Mouse (Mus musculus) embryonic facial prominence, embryonic 15.5 days (tissue): Measurements from ENCODE around the gene Izumo1. TPM values are rescaled to one million over a fixed set of nuclear protein-coding genes. Genes with fewer than 3 reads are reported as not detected.

Experiments
- ATAC-seq: fragments of 200-750 bp; cut with Nextera tagmentation; 2 replicates; pipeline ENCODE4 v1.8.0; 2017; ENCODE audit warnings: low read depth, moderate TSS enrichment; ENCODE audit not compliant: insufficient number of reproducible peaks, low FRiP score, low TSS enrichment
- H3K27ac ChIP-seq: fragments of 300-500 bp; sonication (generic); replicated peaks from 2 replicates; pipeline ENCODE4 v1.5.1; 2015; ENCODE audit warnings: mild to moderate bottlenecking, inconsistent platforms
- H3K27me3 ChIP-seq: fragments of 300-500 bp; sonication (generic); 2 replicates; pipeline ENCODE4 v1.6.1; 2015; ENCODE audit warnings: inconsistent platforms
- H3K36me3 ChIP-seq: fragments of 300-500 bp; sonication (generic); 2 replicates; pipeline ENCODE4 v1.6.1; 2015; ENCODE audit warnings: mild to moderate bottlenecking, inconsistent platforms
- H3K4me1 ChIP-seq: fragments of 300-500 bp; sonication (generic); 2 replicates; pipeline ENCODE4 v1.6.1; 2015; ENCODE audit warnings: inconsistent platforms
- H3K4me2 ChIP-seq: fragments of 300-500 bp; sonication (generic); replicated peaks from 2 replicates; pipeline ENCODE4 v1.6.1; 2015; ENCODE audit warnings: mild to moderate bottlenecking, inconsistent platforms
- H3K4me3 ChIP-seq: fragments of 300-500 bp; sonication (generic); replicated peaks from 2 replicates; pipeline ENCODE4 v1.5.1; 2015; ENCODE audit warnings: mild to moderate bottlenecking, inconsistent platforms
- H3K9ac ChIP-seq: fragments of 300-500 bp; sonication (generic); 2 replicates; pipeline ENCODE4 v1.6.1; 2015; ENCODE audit warnings: inconsistent platforms
- H3K9me3 ChIP-seq: fragments of 300-500 bp; sonication (generic); replicated peaks from 2 replicates; pipeline ENCODE4 v1.6.1; 2016; ENCODE audit warnings: inconsistent platforms
- WGBS: fragments of 180-500 bp; shearing (Covaris S2); methylation state at CpG from one replicate; pipeline ENCODE4 v1.1.7; 2015; 5-methylcytosine and 5-hydroxymethylcytosine counted together
- polyA plus RNA-seq: library from polyadenylated mRNA; unstranded; fragments of >200 nt; fragmentation: Nextera tagmentation; extraction: Ambion mirVana; gene quantifications from 2 replicates; pipeline ENCODE4 v1.2.1, GENCODE M21; 2015

Izumo1 gene
- polyA plus RNA-seq: 0.38 and 0.41 TPM in 2 replicates

DNA sequence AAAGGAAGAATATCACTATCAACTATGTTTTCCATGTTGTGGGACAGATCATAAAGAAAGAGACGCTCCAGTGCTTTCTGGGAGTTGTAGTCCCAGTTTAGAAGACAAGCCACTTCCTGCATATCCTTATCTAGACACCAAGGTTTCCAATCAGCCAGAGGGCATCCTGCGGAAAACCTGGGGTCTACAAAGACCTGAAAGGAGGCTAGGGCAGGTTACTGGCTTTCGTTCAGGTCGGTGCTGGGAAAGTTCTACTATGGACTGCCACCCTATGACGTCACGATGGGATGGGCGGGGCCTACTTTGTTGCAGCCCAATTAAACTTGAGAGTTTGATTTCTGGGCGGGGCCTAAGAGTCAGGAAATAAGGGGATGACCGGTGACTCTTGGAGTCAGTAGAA lies at the start of gene Izumo1:
Gene Izumo1 (plus strand): TSS at position 369 of the 400 bp plus-strand sequence.
- Histone ChIP-seq H3K27me3 (peaks cover 19% of the 10 kb centered on the region), H3K27ac (no peak within 1 kb of the TSS), H3K4me1 (peaks cover 12% of the 10 kb centered on the region), H3K36me3 (no peaks in the 10 kb centered on the region), H3K9ac (no peak within 1 kb of the TSS), H3K4me3 (no peak within 1 kb of the TSS), H3K9me3 (no peaks in the 10 kb centered on the region), H3K4me2 (no peak within 1 kb of the TSS)
- no peak for ATAC-seq
- 27% methylated on average over 9 of the region's 9 CpGs for WGBS

DNA sequence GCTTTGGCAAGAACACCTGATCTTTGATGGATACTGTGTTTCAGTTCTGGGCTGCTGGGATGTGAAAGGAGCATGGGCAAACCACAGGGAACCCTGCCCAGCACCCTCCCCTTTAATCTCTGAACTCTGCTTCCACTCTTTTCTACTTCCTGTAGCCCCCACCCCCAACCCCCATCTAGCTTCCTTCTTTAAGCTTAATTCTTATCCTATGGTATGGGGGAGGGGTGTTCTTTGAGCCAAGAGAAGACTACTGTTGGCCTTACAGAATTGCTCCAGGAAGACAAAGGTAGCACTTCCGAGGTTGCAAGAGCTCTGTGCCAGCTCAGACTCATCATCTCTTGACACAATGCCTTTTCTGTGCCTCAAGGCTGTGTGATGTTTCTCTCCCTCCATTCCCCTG lies 49.6 kb upstream of the Izumo1 start:
- no peak overlapping the region for H3K27ac ChIP-seq
- no peaks in the 10 kb centered on the region for H3K27me3 ChIP-seq
- H3K9ac ChIP-seq: no peak overlapping the region
- H3K4me3 ChIP-seq: no peak overlapping the region
- ATAC-seq: no peak
- H3K36me3 ChIP-seq: peaks cover 15% of the 10 kb centered on the region
- no peaks in the 10 kb centered on the region for H3K9me3 ChIP-seq
- WGBS: 35% methylated on average over 1 of the region's 1 CpGs
- H3K4me1 ChIP-seq: peaks cover 36% of the 10 kb centered on the region
- 0 out of 2 replicates have a peak overlapping the region, but pooled peaks have one; percentile 67 for H3K4me2 ChIP-seq

GRCm38 (mm10) chr7:45573954-45574353 lies 47.7 kb upstream of the Izumo1 start:
- H3K27me3 ChIP-seq: no peaks in the 10 kb centered on the region
- WGBS: 66% methylated on average over 8 of the region's 8 CpGs
- no peaks in the 10 kb centered on the region for H3K9me3 ChIP-seq
- H3K4me2 ChIP-seq: no peak overlapping the region
- ATAC-seq: no peak
- H3K36me3 ChIP-seq: peaks cover 32% of the 10 kb centered on the region
- H3K4me1 ChIP-seq: peaks cover 21% of the 10 kb centered on the region
- no peak overlapping the region for H3K9ac ChIP-seq
- H3K27ac ChIP-seq: no peak overlapping the region
- no peak overlapping the region for H3K4me3 ChIP-seq

- Histone ChIP-seq H3K9me3 (no peaks in the 10 kb centered on the region), H3K9ac (no peak overlapping the region), H3K27ac (no peak overlapping the region), H3K27me3 (no peaks in the 10 kb centered on the region), H3K4me3 (no peak overlapping the region), H3K36me3 (peaks cover 32% of the 10 kb centered on the region), H3K4me1 (peaks cover 20% of the 10 kb centered on the region), H3K4me2 (no peak overlapping the region)
- no peak for ATAC-seq
- 81% methylated on average over 15 of the region's 15 CpGs for WGBS
Observed at GRCm38 (mm10) chr7:45574472-45575379, 46.9 kb upstream of the Izumo1 start.

DNA sequence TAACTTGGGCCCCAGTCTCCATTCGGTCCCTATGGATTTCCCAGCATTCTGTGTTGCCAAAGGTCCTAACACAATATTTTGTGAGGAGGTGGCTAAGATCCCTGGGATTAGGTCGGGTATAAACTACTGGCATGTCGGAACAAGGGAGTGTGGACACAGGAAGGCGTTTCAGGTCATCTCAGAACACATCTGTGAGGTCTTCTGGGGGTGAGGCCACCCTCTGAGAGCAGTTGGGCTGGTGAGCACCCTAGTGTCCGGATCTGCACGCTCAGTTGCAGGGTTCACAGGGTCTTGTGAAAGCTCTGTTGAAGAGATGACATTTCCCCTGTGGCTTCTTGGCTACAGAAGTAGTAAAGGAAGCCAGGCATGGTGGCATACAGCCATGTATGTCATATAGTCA lies 35.7 kb upstream of the Izumo1 start:
- Histone ChIP-seq H3K9me3 (no peaks in the 10 kb centered on the region), H3K4me3 (no peak overlapping the region)

DNA sequence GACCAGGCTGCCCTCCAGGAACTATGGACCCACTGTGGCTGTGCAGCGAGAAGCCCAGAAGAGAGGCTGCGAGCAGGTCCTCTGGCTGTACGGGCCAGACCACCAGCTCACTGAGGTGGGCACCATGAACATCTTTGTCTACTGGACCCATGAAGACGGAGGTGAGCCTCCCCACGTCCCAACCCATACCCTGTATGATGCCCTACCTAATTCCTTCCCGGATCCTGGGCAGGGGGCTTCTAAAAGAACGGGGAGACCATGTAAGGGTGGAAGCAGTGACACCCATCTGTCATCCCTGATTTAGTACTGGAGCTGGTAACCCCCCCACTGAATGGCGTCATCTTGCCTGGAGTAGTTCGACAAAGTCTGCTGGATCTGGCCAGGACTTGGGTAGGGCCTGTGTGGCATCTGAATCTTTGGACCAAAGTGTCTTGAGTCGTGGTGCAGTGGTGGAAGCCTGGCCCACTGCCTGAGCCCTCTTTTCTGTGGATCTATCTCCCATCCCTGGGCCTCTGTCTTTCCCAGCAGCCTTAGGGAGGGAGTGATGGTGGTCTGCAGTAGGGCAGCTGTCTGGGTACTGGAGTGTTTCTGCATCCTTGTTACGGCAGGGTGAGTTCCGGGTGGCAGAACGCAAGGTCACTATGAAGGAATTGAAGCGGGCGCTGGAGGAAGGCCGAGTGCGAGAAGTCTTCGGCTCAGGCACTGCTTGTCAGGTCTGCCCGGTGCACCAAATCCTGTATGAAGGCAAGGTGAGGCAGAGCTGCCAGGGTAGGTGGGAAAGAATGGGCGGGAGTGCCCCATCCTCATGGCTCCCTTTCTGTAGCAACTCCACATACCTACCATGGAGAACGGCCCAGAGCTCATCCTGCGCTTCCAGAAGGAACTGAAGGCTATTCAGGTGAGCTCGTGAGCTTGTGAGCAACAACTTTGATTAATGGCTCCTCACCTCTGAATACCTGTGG lies 33.7 kb upstream of the Izumo1 start:
- Histone ChIP-seq H3K4me2 (no peak overlapping the region), H3K9ac (no peak overlapping the region), H3K27ac (no peak overlapping the region), H3K4me3 (no peak overlapping the region), H3K27me3 (no peaks in the 10 kb centered on the region), H3K9me3 (no peaks in the 10 kb centered on the region), H3K4me1 (peaks cover 11% of the 10 kb centered on the region), H3K36me3 (peaks cover 28% of the 10 kb centered on the region)
- ATAC-seq: no peak
- 90% methylated on average over 23 of the region's 23 CpGs for WGBS

More for the DNA sequence above, 35.7 kb upstream of the Izumo1 start:
- H3K4me1 ChIP-seq: peaks cover 11% of the 10 kb centered on the region
- H3K36me3 ChIP-seq: peaks cover 34% of the 10 kb centered on the region
- WGBS: 91% methylated on average over 6 of the region's 6 CpGs
- ATAC-seq: no peak
- H3K27me3 ChIP-seq: no peaks in the 10 kb centered on the region
- H3K9ac ChIP-seq: no peak overlapping the region
- H3K4me2 ChIP-seq: no peak overlapping the region
- H3K27ac ChIP-seq: no peak overlapping the region

DNA sequence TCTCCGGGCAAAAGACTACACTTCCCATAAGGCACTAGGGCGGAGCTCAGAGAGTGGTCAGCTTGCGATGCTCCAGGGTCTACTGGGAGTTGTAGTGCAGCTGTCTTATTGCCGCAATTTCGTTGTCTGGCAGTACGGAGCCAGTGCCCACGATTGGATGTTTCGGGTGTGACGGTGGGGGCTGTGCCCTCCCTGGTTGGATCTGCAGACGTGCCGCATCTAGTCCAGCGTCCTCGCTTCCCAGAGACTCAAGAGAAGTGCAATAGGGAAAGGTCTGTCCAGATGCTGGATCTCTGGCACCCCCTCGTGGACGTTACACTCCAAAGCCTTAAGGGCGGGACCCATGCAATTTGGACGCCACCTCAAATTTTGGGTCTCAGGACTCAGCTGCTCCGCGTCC lies 32.4 kb upstream of the Izumo1 start:
- Histone ChIP-seq H3K9ac (no peak overlapping the region), H3K4me2 (peak overlapping the region; percentile 46), H3K9me3 (no peaks in the 10 kb centered on the region), H3K4me1 (peaks cover 11% of the 10 kb centered on the region), H3K4me3 (peak overlapping the region; percentile 30), H3K27me3 (no peaks in the 10 kb centered on the region), H3K36me3 (peaks cover 27% of the 10 kb centered on the region), H3K27ac (0 out of 2 replicates have a peak overlapping the region, but pooled peaks have one; percentile 44)
- ATAC-seq: peak; percentile 99
- under 1% methylated on average over 19 of the region's 19 CpGs for WGBS

- Histone ChIP-seq H3K4me2 (no peak overlapping the region), H3K27me3 (no peaks in the 10 kb centered on the region), H3K4me1 (peaks cover 11% of the 10 kb centered on the region), H3K36me3 (peaks cover 22% of the 10 kb centered on the region), H3K9me3 (no peaks in the 10 kb centered on the region), H3K4me3 (no peak overlapping the region), H3K9ac (no peak overlapping the region), H3K27ac (no peak overlapping the region)
- 94% methylated on average over 5 of the region's 5 CpGs for WGBS
- no peak for ATAC-seq
Observed at GRCm38 (mm10) chr7:45589898-45590297, 31.7 kb upstream of the Izumo1 start.

DNA sequence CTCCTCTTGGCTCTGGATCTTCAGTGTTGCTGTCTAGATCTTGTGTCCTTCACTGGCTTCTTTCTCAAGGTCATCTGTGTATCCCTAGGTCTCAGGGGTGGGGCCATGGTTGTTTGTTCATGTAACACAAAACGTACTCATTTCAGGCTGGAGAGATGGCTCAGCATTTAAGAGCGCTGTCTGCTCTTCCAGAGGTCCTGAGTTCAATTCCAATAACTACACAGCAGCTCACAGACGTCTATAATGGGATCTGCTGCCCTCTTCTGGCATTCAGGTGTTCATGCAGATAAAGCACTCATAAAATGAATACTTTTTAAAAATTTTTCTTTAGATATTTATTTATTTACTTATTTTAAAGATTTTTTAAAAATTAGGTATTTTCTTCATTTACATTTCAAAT lies 30.7 kb upstream of the Izumo1 start:
- H3K27me3 ChIP-seq: no peaks in the 10 kb centered on the region
- H3K9ac ChIP-seq: no peak overlapping the region
- H3K4me2 ChIP-seq: no peak overlapping the region
- ATAC-seq: no peak
- H3K36me3 ChIP-seq: peaks cover 13% of the 10 kb centered on the region
- H3K9me3 ChIP-seq: no peaks in the 10 kb centered on the region
- no peak overlapping the region for H3K27ac ChIP-seq
- 64% methylated on average over 3 of the region's 3 CpGs for WGBS
- H3K4me1 ChIP-seq: peaks cover 11% of the 10 kb centered on the region
- no peak overlapping the region for H3K4me3 ChIP-seq

- no peak for ATAC-seq
- H3K9me3 ChIP-seq: no peaks in the 10 kb centered on the region
- H3K4me3 ChIP-seq: no peak overlapping the region
- 75% methylated on average over 7 of the region's 7 CpGs for WGBS
- no peaks in the 10 kb centered on the region for H3K27me3 ChIP-seq
- peaks cover 11% of the 10 kb centered on the region for H3K4me1 ChIP-seq
- H3K4me2 ChIP-seq: no peak overlapping the region
- H3K27ac ChIP-seq: no peak overlapping the region
- no peak overlapping the region for H3K9ac ChIP-seq
- H3K36me3 ChIP-seq: 0 out of 2 replicates have a peak, but pooled peaks cover 9% of the 10 kb centered on the region
Observed at GRCm38 (mm10) chr7:45591880-45592279, 29.7 kb upstream of the Izumo1 start.
